Mouse (Mus musculus) neural tube, embryonic 10.5 days (tissue): ENCODE results near the gene Sst.
"Not testable (repeated sequence)": the region's sequence is repeated elsewhere in the genome, so short reads cannot be mapped to it uniquely, and the experiment has no call there.

Experiments used
- DNase-seq: peaks from one replicate; pipeline ENCODE4 v3.0.0-alpha.2; 2017; ENCODE audit warnings: low spot score; ENCODE audit errors: extremely low spot score

Gene Sst

DNA sequence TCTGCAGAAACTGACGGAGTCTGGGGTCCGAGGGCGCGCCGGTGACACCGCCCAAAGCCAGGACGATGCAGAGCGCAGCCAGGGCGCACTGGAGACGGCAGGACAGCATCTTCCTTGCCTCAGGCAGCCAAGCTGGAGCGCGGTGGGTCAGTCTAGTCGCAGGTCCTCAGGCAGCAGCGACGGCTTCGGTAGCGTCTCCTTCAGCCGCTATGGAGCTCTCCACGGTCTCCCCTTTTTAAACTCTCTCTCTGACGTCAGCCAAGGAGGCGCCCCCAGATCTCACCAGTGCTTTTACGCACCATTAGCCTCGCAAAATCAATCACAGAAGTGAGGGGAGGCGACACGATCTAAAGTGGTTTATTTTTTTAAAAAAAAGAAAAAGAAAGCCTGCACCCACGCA is at the start of gene Sst:
TSS of gene Sst (minus strand) at position 323 of the 400 bp plus-strand sequence.
- peak; percentile 16 for DNase-seq

DNA sequence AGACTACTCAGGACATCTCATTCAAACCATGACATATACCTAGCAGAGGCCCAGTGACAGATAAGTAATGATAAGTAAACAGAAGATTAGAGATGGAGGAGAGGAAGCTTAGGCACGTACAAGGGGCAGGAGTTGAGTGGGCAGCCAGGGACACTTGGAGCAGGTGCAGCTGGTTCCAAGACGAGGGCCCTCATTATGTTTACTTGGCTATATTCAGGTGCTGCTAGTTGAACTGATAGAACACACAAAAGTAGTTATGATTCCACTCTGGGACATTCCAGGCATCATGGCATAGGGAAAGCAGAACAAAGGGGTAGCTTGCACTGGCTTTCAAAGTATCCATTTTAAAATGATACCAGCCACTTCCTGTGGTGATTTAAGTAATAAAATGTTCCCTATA is 43.6 kb upstream of the Sst start:
- DNase-seq = no peak

DNA sequence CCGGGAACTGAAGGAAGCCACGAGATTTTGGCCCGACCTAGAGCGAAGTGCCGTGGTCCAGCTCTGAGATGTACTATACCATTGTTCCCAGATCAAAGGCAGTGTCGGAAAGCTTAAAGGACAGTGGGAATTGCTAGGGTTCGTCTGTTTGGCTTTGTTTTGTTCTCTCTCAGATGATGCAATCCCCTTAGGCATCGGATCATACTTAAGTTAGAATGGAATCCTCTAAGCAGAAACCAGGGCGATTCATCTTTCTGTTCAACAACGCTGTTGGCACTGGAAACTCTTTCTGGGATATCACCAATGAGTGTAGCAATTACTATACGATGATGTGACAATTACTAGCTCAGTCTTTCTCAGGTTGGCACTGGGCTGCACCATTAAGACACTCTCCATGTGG is 41.5 kb upstream of the Sst start, which contains the start of gene Rtp2:
TSS of gene Rtp2 (minus strand) at position 101 of the 400 bp plus-strand sequence.
- no peak for DNase-seq

DNA sequence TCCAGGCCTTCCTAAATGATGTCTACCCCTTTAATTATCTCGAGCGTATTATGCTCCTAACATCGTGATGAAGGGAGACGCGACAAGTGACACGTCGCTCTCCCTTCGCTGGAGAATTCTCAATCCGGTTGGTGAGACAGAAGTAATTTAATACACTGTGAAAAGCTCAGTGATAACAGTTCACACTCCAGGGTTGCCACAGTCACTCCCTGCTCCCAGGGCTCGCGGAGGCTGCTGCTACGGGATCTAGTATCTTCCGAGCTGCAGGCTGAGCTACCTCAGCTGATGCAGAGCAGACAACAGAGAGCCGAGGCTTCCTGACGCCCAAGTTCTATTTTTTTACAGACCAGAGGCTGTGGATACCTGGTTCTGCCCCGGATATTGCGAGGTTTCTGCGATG is 40.5 kb upstream of the Sst start:
- DNase-seq = no peak

DNA sequence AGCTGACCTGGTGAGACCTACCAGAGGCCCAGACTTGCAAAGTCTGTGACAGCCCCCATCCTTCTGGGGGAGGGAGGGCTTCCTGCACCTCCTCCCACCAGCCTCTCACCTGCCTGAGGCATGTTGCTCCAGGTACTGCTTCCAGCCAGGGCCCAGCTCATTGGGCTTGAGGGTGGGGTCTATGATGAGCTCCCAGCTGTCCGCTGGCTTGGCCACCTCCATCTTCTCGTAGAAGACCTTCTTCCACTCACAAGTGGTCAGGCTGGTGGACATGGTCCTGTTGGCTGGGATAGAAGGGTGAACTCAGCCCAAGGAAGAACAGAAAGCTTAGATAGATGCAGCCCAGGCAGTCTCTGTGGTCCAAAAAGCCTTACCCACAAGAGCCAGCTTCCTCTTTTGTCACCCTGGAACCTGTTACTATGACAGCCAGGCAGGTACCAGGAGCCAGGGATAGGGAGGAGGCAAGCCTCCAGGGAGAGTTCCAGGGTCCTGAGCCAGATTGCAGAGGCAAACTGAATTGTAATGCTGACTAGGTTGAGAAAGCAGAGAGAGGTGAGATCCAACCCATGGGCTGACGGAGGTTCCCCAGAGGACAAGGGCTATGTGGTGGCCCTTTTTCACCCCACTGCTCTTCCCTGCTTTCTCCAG is 39.8 kb upstream of the Sst start:
- no peak for DNase-seq

GRCm38 (mm10) chr16:23927301-23928114 is 36.8 kb upstream of the Sst start:
- DNase-seq = no peak

- no peak for DNase-seq
Measured at GRCm38 (mm10) chr16:23922906-23923305, 32.1 kb upstream of the Sst start.

GRCm38 (mm10) chr16:23921697-23922096 is 30.9 kb upstream of the Sst start:
- no peak for DNase-seq

- no peak for DNase-seq
Measured at GRCm38 (mm10) chr16:23919418-23919817, 28.7 kb upstream of the Sst start.

DNA sequence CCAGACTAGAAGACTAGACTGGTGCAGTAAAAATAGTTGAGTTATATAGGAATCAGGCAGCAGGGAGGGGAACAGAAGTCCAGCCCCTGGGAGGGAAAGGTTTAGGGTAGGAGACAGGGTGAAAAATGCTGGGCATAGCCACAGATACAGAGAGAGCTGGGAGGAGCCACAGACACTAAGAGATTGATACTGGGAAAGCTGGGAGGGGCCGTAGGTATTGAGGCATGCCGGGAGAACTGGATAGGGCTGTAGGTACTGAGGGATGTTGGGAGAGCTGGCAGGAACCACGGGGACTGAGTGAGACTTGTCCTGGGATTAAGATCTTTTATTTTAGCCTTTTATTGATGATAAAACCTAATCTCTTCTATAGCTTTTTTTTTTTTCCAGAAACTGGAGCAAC is 22.6 kb upstream of the Sst start:
- DNase-seq = no peak

GRCm38 (mm10) chr16:23912741-23913140 is 22.0 kb upstream of the Sst start:
- no peak for DNase-seq

GRCm38 (mm10) chr16:23909015-23909354 is 18.2 kb upstream of the Sst start:
- DNase-seq = not testable (repeated sequence)

DNA sequence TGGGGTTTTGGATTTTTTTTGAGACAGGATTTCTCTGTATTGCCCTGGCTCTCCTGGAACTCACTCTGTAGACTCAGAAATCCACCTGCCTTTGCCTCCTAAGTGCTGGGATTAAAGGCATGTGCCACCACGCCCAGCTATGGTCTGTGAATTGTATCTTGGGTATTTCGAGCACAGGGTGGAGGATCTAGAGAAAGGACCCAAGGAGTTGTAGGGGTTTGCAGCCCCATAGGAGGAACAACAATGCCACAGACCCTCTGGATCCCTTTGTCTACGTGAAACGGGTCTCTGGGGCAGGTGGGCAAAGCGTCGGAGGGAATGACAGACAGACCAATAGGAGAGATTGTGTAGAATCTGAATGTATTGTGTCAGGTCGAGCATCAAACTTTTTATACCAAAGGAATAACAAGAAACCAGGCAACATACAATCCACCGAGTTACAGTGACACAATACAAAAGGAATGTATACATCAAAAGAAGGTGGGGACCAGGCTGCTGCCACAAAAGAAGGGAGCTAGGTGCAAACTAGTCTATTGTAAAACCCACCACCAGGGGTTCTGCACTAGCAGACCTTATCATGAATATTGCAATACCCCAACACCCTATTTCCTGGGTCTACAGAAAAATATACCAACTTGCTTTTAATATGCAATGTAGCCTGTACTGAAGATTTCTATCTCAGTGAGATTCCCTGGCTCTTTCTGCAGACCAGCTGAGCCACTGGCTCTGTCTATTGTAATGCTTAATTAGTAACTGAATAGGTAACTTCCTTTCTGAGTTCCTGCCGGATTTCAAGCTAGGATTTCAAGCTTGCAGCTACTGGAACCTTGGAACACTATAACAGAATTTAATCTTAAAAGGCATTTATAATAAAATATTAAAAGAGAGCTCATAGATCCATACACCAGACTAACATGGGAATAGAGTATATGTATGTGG is 17.6 kb upstream of the Sst start:
- not testable (repeated sequence) for DNase-seq

GRCm38 (mm10) chr16:23906586-23906985 is 15.8 kb upstream of the Sst start:
- not testable (repeated sequence) for DNase-seq

DNA sequence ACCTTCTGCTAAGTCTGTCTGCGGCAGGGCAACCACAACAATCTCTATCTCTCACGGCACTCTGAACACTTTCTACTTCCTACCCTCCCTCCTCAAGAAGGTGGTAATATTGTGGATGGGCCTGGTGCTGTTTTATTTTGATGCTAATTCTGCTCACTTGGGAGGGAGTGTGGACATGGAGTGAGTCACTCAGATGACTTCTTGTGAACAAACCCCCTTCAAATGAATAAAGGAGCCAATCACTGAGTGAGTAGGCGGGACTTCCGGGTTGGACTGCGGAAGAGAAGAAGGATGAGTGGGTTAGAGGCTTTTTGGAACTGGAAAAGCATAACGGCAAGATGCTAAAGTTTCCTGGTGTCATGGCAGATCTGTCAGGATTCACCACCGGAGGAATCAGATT is 10.7 kb upstream of the Sst start:
- no peak for DNase-seq

- no peak for DNase-seq
Measured at GRCm38 (mm10) chr16:23900061-23900460, 9.3 kb upstream of the Sst start.

GRCm38 (mm10) chr16:23898840-23899239 is 8.1 kb upstream of the Sst start:
- peak; percentile 81 for DNase-seq

GRCm38 (mm10) chr16:23897984-23898586 is 7.3 kb upstream of the Sst start:
- peak; percentile 68 for DNase-seq

- no peak for DNase-seq
Measured at GRCm38 (mm10) chr16:23897486-23897885, 6.7 kb upstream of the Sst start.

GRCm38 (mm10) chr16:23895135-23895534 is 4.4 kb upstream of the Sst start:
- no peak for DNase-seq

GRCm38 (mm10) chr16:23890151-23890550 is 607 bp downstream of the Sst start:
- peak; percentile 32 for DNase-seq
